Mouse (Mus musculus): Measurements from ENCODE around the gene Fcrla. TPM values are rescaled to one million over a fixed set of nuclear protein-coding genes. Genes with fewer than 3 reads are reported as not detected.
"Not testable (repeated sequence)": the region's sequence is repeated elsewhere in the genome, so short reads cannot be mapped to it uniquely, and the experiment has no call there.

Fcrla gene
- polyA plus RNA-seq, 1 experiment = 0.08 TPM

- Histone ChIP-seq H3K4me1 (ENCODE audit: control insufficient read depth, insufficient read depth, low read length) (no peaks in the 10 kb centered on the region), H3K27ac (ENCODE audit: insufficient read depth, low read length) (no peak overlapping the region), H3K4me3 (ENCODE audit: insufficient read depth, low read length) (no peak overlapping the region)
- TF ChIP-seq POLR2A (IDR thresholded peaks at IDR 0.05; ENCODE audit: extremely low read depth, insufficient read depth, low read length) = no peak
- TF ChIP-seq CTCF (IDR thresholded peaks at IDR 0.05; ENCODE audit: extremely low read depth, insufficient read depth, low read length) = no peak
These were observed 34.9 kb upstream of the Fcrla start for GRCm38 (mm10) chr1:170962301-170962700.

GRCm38 (mm10) chr1:170961101-170961500 is 33.7 kb upstream of the Fcrla start:
- no peak for TF ChIP-seq POLR2A (IDR thresholded peaks at IDR 0.05; ENCODE audit: extremely low read depth, insufficient read depth, low read length)
- no peak for TF ChIP-seq CTCF (IDR thresholded peaks at IDR 0.05; ENCODE audit: extremely low read depth, insufficient read depth, low read length)
- no peak overlapping the region for H3K4me3 ChIP-seq (ENCODE audit: insufficient read depth, low read length)
- H3K4me1 ChIP-seq (ENCODE audit: control insufficient read depth, insufficient read depth, low read length) = no peaks in the 10 kb centered on the region
- no peak overlapping the region for H3K27ac ChIP-seq (ENCODE audit: insufficient read depth, low read length)

- Histone ChIP-seq H3K4me3 (ENCODE audit: insufficient read depth, low read length) (no peak overlapping the region), H3K27ac (ENCODE audit: insufficient read depth, low read length) (no peak overlapping the region), H3K4me1 (ENCODE audit: control insufficient read depth, insufficient read depth, low read length) (no peaks in the 10 kb centered on the region)
- TF ChIP-seq POLR2A (IDR thresholded peaks at IDR 0.05; ENCODE audit: extremely low read depth, insufficient read depth, low read length) = no peak
- TF ChIP-seq CTCF (IDR thresholded peaks at IDR 0.05; ENCODE audit: extremely low read depth, insufficient read depth, low read length) = no peak
These were observed 32.4 kb upstream of the Fcrla start for GRCm38 (mm10) chr1:170959791-170960190.

GRCm38 (mm10) chr1:170958225-170958624 is 30.8 kb upstream of the Fcrla start:
- TF ChIP-seq CTCF (IDR thresholded peaks at IDR 0.05; ENCODE audit: extremely low read depth, insufficient read depth, low read length) = no peak
- TF ChIP-seq POLR2A (IDR thresholded peaks at IDR 0.05; ENCODE audit: extremely low read depth, insufficient read depth, low read length) = no peak
- H3K27ac ChIP-seq (ENCODE audit: insufficient read depth, low read length) = no peak overlapping the region

GRCm38 (mm10) chr1:170953192-170953591 is 25.8 kb upstream of the Fcrla start:
- H3K27ac ChIP-seq (ENCODE audit: insufficient read depth, low read length) = no peak overlapping the region
- H3K4me1 ChIP-seq (ENCODE audit: control insufficient read depth, insufficient read depth, low read length) = no peaks in the 10 kb centered on the region
- H3K4me3 ChIP-seq (ENCODE audit: insufficient read depth, low read length) = no peak overlapping the region
- TF ChIP-seq CTCF (IDR thresholded peaks at IDR 0.05; ENCODE audit: extremely low read depth, insufficient read depth, low read length) = no peak
- no peak for TF ChIP-seq POLR2A (IDR thresholded peaks at IDR 0.05; ENCODE audit: extremely low read depth, insufficient read depth, low read length)

More at GRCm38 (mm10) chr1:170958225-170958624, 30.8 kb upstream of the Fcrla start:
- Histone ChIP-seq H3K4me1 (ENCODE audit: control insufficient read depth, insufficient read depth, low read length) (no peaks in the 10 kb centered on the region), H3K4me3 (ENCODE audit: insufficient read depth, low read length) (no peak overlapping the region)

- Histone ChIP-seq H3K4me1 (ENCODE audit: control insufficient read depth, insufficient read depth, low read length) (no peaks in the 10 kb centered on the region), H3K4me3 (ENCODE audit: insufficient read depth, low read length) (no peak overlapping the region), H3K27ac (ENCODE audit: insufficient read depth, low read length) (no peak overlapping the region)
- TF ChIP-seq CTCF (IDR thresholded peaks at IDR 0.05; ENCODE audit: extremely low read depth, insufficient read depth, low read length) = no peak
- TF ChIP-seq POLR2A (IDR thresholded peaks at IDR 0.05; ENCODE audit: extremely low read depth, insufficient read depth, low read length) = no peak
These were observed 23.4 kb upstream of the Fcrla start for GRCm38 (mm10) chr1:170950772-170951171.

GRCm38 (mm10) chr1:170944908-170945307 is 17.5 kb upstream of the Fcrla start:
- H3K4me1 ChIP-seq (ENCODE audit: control insufficient read depth, insufficient read depth, low read length); H3K27ac ChIP-seq (ENCODE audit: insufficient read depth, low read length); H3K4me3 ChIP-seq (ENCODE audit: insufficient read depth, low read length): not testable (repeated sequence)

GRCm38 (mm10) chr1:170944151-170944550 is 16.8 kb upstream of the Fcrla start:
- not testable (repeated sequence) for H3K4me1 ChIP-seq (ENCODE audit: control insufficient read depth, insufficient read depth, low read length); H3K4me3 ChIP-seq (ENCODE audit: insufficient read depth, low read length); H3K27ac ChIP-seq (ENCODE audit: insufficient read depth, low read length)

GRCm38 (mm10) chr1:170939255-170939654 is 11.9 kb upstream of the Fcrla start:
- no peak overlapping the region for H3K27ac ChIP-seq (ENCODE audit: insufficient read depth, low read length)
- no peaks in the 10 kb centered on the region for H3K4me1 ChIP-seq (ENCODE audit: control insufficient read depth, insufficient read depth, low read length)
- TF ChIP-seq POLR2A (IDR thresholded peaks at IDR 0.05; ENCODE audit: extremely low read depth, insufficient read depth, low read length) (no peak), CTCF (IDR thresholded peaks at IDR 0.05; ENCODE audit: extremely low read depth, insufficient read depth, low read length) (no peak)
- H3K4me3 ChIP-seq (ENCODE audit: insufficient read depth, low read length) = no peak overlapping the region

GRCm38 (mm10) chr1:170934383-170934782 is 7.0 kb upstream of the Fcrla start:
- Histone ChIP-seq H3K4me3 (ENCODE audit: insufficient read depth, low read length) (no peak overlapping the region), H3K4me1 (ENCODE audit: control insufficient read depth, insufficient read depth, low read length) (no peaks in the 10 kb centered on the region), H3K27ac (ENCODE audit: insufficient read depth, low read length) (no peak overlapping the region)
- TF ChIP-seq CTCF (IDR thresholded peaks at IDR 0.05; ENCODE audit: extremely low read depth, insufficient read depth, low read length) (no peak), POLR2A (IDR thresholded peaks at IDR 0.05; ENCODE audit: extremely low read depth, insufficient read depth, low read length) (no peak)

GRCm38 (mm10) chr1:170933940-170934339 is 6.6 kb upstream of the Fcrla start:
- no peak overlapping the region for H3K4me3 ChIP-seq (ENCODE audit: insufficient read depth, low read length)
- H3K4me1 ChIP-seq (ENCODE audit: control insufficient read depth, insufficient read depth, low read length) = no peaks in the 10 kb centered on the region
- no peak for TF ChIP-seq POLR2A (IDR thresholded peaks at IDR 0.05; ENCODE audit: extremely low read depth, insufficient read depth, low read length)
- no peak for TF ChIP-seq CTCF (IDR thresholded peaks at IDR 0.05; ENCODE audit: extremely low read depth, insufficient read depth, low read length)
- H3K27ac ChIP-seq (ENCODE audit: insufficient read depth, low read length) = no peak overlapping the region

All from cortical plate, adult 2 months (tissue).